ENCODE assay signal across 7 mouse cellular contexts in genomic region chr7:128690796-128691195, GRCm38 (mm10). TPM values are rescaled to one million over a fixed set of nuclear protein-coding genes. Genes with fewer than 3 reads are reported as not detected.
DNase-seq lines count a peak whose midpoint lies in the region; ATAC-seq lines count a peak whose summit lies in the region.

No protein-coding gene starts in this region.

- peak overlapping the region; percentile 85 for H3K27ac ChIP-seq in hindbrain, embryonic 11.5 days (ENCODE audit: low read depth, low read length)

- peak overlapping the region; percentile 32 for H3K4me3 ChIP-seq in hindbrain, embryonic 11.5 days (ENCODE audit: low read depth, low read length)

- DNase-seq in embryo, embryonic 10.5 days (ENCODE audit: low spot score) = peak; percentile 55
- DNase-seq in hindbrain, embryonic 11.5 days (ENCODE audit: low spot score) = peak; percentile 77
- DNase-seq in left cerebral cortex, postnatal 36 days (ENCODE audit: low spot score in 2 of 2) = peak; percentile 76 to 77
- DNase-seq in right cerebral cortex, adult 2 months (ENCODE audit: low spot score in 2 of 2) = peak; percentile 83 to 93
- no peak for DNase-seq in kidney, postnatal 14 days
- no peak for DNase-seq in adrenal gland, postnatal 25 days
- no peak for DNase-seq in gastrocnemius, postnatal 10 days

- no peaks in the 10 kb centered on the region for H3K27me3 ChIP-seq in hindbrain, embryonic 11.5 days (ENCODE audit: control insufficient read depth, insufficient read depth, low read length)

- intact Hi-C loops in left cerebral cortex, postnatal 36 days (cut with DNase I) = loop anchor here (1.0 to 10.0 kb wide), 6 partner anchors 216 to 454 kb away; partner anchors contain the start of genes Armc5 and Tial1

- no peaks in the 10 kb centered on the region for H3K4me1 ChIP-seq in hindbrain, embryonic 11.5 days (replicated peaks; ENCODE audit: control insufficient read depth, insufficient read depth, low read length)

- H3K9me3 ChIP-seq in hindbrain, embryonic 11.5 days (ENCODE audit: control insufficient read depth, low read length) = no peaks in the 10 kb centered on the region

- H3K4me2 ChIP-seq in hindbrain, embryonic 11.5 days (replicated peaks; ENCODE audit: low read depth, low read length) = peak overlapping the region; percentile 33

- ATAC-seq in hindbrain, embryonic 11.5 days (ENCODE audit: low FRiP score) = peak; percentile 59

- H3K36me3 ChIP-seq in hindbrain, embryonic 11.5 days (ENCODE audit: control insufficient read depth, insufficient read depth, low read length) = peaks cover 13% of the 10 kb centered on the region; the same call in 1 of the 2 replicates

- H3K9ac ChIP-seq in hindbrain, embryonic 11.5 days (ENCODE audit: low read depth, low read length) = peak overlapping the region; percentile 55; the same call in 1 of the 2 replicates

- 47% methylated on average over 7 of the region's 7 CpGs for WGBS in hindbrain, embryonic 11.5 days

RNA-seq across cellular contexts. Expression of gene Mcmbp, which starts 49.5 kb away (rescaled TPM):
- polyA plus RNA-seq in hindbrain, embryonic 11.5 days (2014; fragmentation: Nextera tagmentation; extraction: Ambion mirVana) = 77.4 and 81.2 TPM in 2 replicates
- 10 to 100 TPM; 19.9 to 27.6 TPM for total RNA-seq in left cerebral cortex, postnatal 36 days (2021)
- 42.3 and 43.2 TPM in 2 replicates for total RNA-seq in adrenal gland, postnatal 25 days (2021)
- 10 to 100 TPM; 21.5 to 27.3 TPM for total RNA-seq in gastrocnemius, postnatal 10 days (2021)

RNA-seq across cellular contexts. Expression of gene Sec23ip, which starts 53.9 kb away (rescaled TPM):
- 44.3 and 46.1 TPM in 2 replicates for polyA plus RNA-seq in hindbrain, embryonic 11.5 days (2014; fragmentation: Nextera tagmentation; extraction: Ambion mirVana)
- total RNA-seq in left cerebral cortex, postnatal 36 days (2021) = 10 to 100 TPM; 36.9 to 44.2 TPM
- total RNA-seq in adrenal gland, postnatal 25 days (2021) = 38.4 and 40.8 TPM in 2 replicates
- 10 to 100 TPM; 22.3 to 26.9 TPM for total RNA-seq in gastrocnemius, postnatal 10 days (2021)

Comparison
In these comparisons a context has a peak if more than half of its experiments do, and no peak if none do; other contexts are left out.
1. DNase-seq: peak in embryo, embryonic 10.5 days (single experiment), hindbrain, embryonic 11.5 days (single experiment), left cerebral cortex, postnatal 36 days (2 of 2) and right cerebral cortex, adult 2 months (2 of 2); none in kidney, postnatal 14 days (single experiment), adrenal gland, postnatal 25 days (single experiment) and gastrocnemius, postnatal 10 days (single experiment).